In the genomic region with DNA sequence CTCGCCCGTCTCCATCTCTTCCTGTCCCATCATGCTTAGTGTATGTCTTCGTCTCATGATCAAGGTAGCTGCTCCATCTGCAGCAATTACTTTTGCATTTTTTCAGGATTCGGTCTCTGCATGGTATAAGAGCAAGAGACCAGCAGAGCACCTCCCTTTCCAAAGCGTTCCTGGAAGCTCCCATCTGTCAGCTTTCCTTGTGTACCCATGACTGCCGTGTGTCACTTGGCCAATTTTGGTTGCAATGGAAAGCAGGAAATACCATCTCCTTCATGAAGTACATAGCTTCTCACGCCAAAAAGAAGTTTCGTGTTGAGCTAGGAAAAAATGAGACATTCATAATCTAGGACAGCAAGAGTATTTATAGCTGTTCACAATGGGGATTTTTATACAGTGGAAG, we compare ENCODE assay signal across 18 mouse cellular contexts. TPM values are rescaled to one million over a fixed set of nuclear protein-coding genes. Genes with fewer than 3 reads are reported as not detected.
"Had no signal": no experiment of that assay in that cellular context is flagged by ENCODE, and none has a peak within 500 bp of the region (broad histone marks: within the 10 kb centered on the region; RNA-seq: fewer than 3 reads in every experiment).

No protein-coding gene starts in this region.

- H3K27ac ChIP-seq: kidney, postnatal 0 days; limb, embryonic 12.5 days; liver, embryonic 13.5 days; lung, embryonic 15.5 days; macrophage; midbrain, embryonic 15.5 days; neural tube, embryonic 13.5 days had no signal

- H3K9ac ChIP-seq: limb, embryonic 12.5 days; liver, embryonic 13.5 days; liver, postnatal 0 days; lung, embryonic 15.5 days; midbrain, embryonic 15.5 days; neural tube, embryonic 13.5 days had no signal

- H3K36me3 ChIP-seq: limb, embryonic 12.5 days; liver, embryonic 13.5 days; lung, embryonic 15.5 days; midbrain, embryonic 15.5 days; neural tube, embryonic 13.5 days had no signal

- DNase-seq: kidney, adult 9 months; kidney, postnatal 4 days; liver; liver, embryonic 13.5 days; liver, postnatal 0 days; lung, postnatal 14 days; retina, postnatal 1 day; right cerebral cortex, postnatal 25 days; thymus, adult 2 months; thymus, postnatal 25 days had no signal

- ATAC-seq: liver, postnatal 0 days; midbrain, embryonic 15.5 days had no signal

- H3K4me2 ChIP-seq: limb, embryonic 12.5 days; liver, embryonic 13.5 days; lung, embryonic 15.5 days; midbrain, embryonic 11.5 days; midbrain, embryonic 15.5 days; neural tube, embryonic 13.5 days had no signal

- H3K4me1 ChIP-seq: limb, embryonic 12.5 days; liver, embryonic 13.5 days; lung, embryonic 15.5 days; midbrain, embryonic 15.5 days had no signal

- H3K9me3 ChIP-seq: limb, embryonic 12.5 days; liver, embryonic 13.5 days; lung, embryonic 15.5 days; midbrain, embryonic 15.5 days; neural tube, embryonic 13.5 days had no signal

- H3K27me3 ChIP-seq: liver, embryonic 13.5 days; lung, embryonic 15.5 days; midbrain, embryonic 15.5 days; neural tube, embryonic 13.5 days had no signal

- H3K4me3 ChIP-seq: limb, embryonic 12.5 days; liver, embryonic 13.5 days; lung, embryonic 15.5 days; megakaryocyte, embryonic 14.5 days; midbrain, embryonic 15.5 days; neural tube, embryonic 13.5 days had no signal

RNA-seq across cellular contexts. Expression of a gene that starts 33.9 kb away (rescaled TPM):
- polyA plus RNA-seq: neural tube, embryonic 13.5 days had no signal
